10 mouse cellular contexts compared by ENCODE assay signal in genomic region chr6:80185489-80186113, GRCm38 (mm10).
"Had no signal": no experiment of that assay in that cellular context is flagged by ENCODE, and none has a peak within 500 bp of the region (broad histone marks: within the 10 kb centered on the region; RNA-seq: fewer than 3 reads in every experiment).

No protein-coding gene starts in this region.

- H3K9ac ChIP-seq: kidney, embryonic 15.5 days; limb, embryonic 13.5 days; liver, embryonic 14.5 days; neural tube, embryonic 13.5 days had no signal

- H3K4me1 ChIP-seq: kidney, embryonic 15.5 days; limb, embryonic 13.5 days; neural tube, embryonic 13.5 days had no signal

- H3K9me3 ChIP-seq: kidney, embryonic 15.5 days; limb, embryonic 13.5 days; neural tube, embryonic 13.5 days had no signal

- H3K27ac ChIP-seq: kidney, embryonic 15.5 days; limb, embryonic 13.5 days; liver, embryonic 14.5 days; neural tube, embryonic 13.5 days had no signal

- H3K27me3 ChIP-seq: kidney, embryonic 15.5 days; limb, embryonic 13.5 days; neural tube, embryonic 13.5 days had no signal

- H3K4me3 ChIP-seq: kidney, embryonic 15.5 days; limb, embryonic 13.5 days; neural tube, embryonic 13.5 days had no signal

- H3K4me2 ChIP-seq: kidney, embryonic 15.5 days; limb, embryonic 13.5 days; neural tube, embryonic 13.5 days had no signal

- H3K36me3 ChIP-seq: kidney, embryonic 15.5 days; limb, embryonic 13.5 days; neural tube, embryonic 13.5 days had no signal

- DNase-seq: kidney, postnatal 14 days; left cerebral cortex, postnatal 4 days; lung, adult 18-20 months; right cerebral cortex, adult 18-20 months; right cerebral cortex, postnatal 25 days; thymus, postnatal 4 days had no signal
